Mouse (Mus musculus): ENCODE measurements around the gene Pianp.

Pianp gene

GRCm38 (mm10) chr6:125008586-125009128 is 12.2 kb downstream of the Pianp start:
- DNase-seq = peak; percentile 97

- no peak for DNase-seq
Observed at GRCm38 (mm10) chr6:125009129-125009180, 12.5 kb downstream of the Pianp start, which contains the start of gene Zfp384. TSS of gene Zfp384 (plus strand) at chr6:125009145.

- DNase-seq = peak; percentile 88
Observed at GRCm38 (mm10) chr6:125009181-125010073, 12.9 kb downstream of the Pianp start.

- no peak for DNase-seq
Observed at GRCm38 (mm10) chr6:125017682-125018081, 21.2 kb downstream of the Pianp start.

GRCm38 (mm10) chr6:125030532-125030931 is 34.0 kb downstream of the Pianp start:
- DNase-seq = peak; percentile 75

- DNase-seq = no peak
Observed at GRCm38 (mm10) chr6:125031604-125032003, 35.1 kb downstream of the Pianp start.

GRCm38 (mm10) chr6:125038666-125039065 is 42.2 kb downstream of the Pianp start:
- DNase-seq = no peak

- DNase-seq = no peak
Observed at GRCm38 (mm10) chr6:125039131-125039530, 42.6 kb downstream of the Pianp start.

- DNase-seq = peak; percentile 91
Observed at GRCm38 (mm10) chr6:125039533-125040153, 43.1 kb downstream of the Pianp start, which contains the start of gene Ing4. TSS of gene Ing4 (plus strand) at chr6:125039760.

GRCm38 (mm10) chr6:125040221-125040620 is 43.7 kb downstream of the Pianp start:
- no peak for DNase-seq

- DNase-seq = no peak
Observed at GRCm38 (mm10) chr6:125041047-125041446, 44.6 kb downstream of the Pianp start.

GRCm38 (mm10) chr6:125042081-125042480 is 45.6 kb downstream of the Pianp start:
- no peak for DNase-seq

GRCm38 (mm10) chr6:125046691-125047090 is 50.2 kb downstream of the Pianp start:
- DNase-seq = peak; percentile 76

- DNase-seq = peak; percentile 22
Observed at GRCm38 (mm10) chr6:125049678-125050077, 53.2 kb downstream of the Pianp start, which contains the start of gene Acrbp. TSS of gene Acrbp (plus strand) at chr6:125049689.

GRCm38 (mm10) chr6:125051237-125051636 is 54.7 kb downstream of the Pianp start:
- peak; percentile 39 for DNase-seq
